Mouse (Mus musculus) heart, adult 9 months (tissue): ENCODE data around the gene Rbm18.

ENCODE experiments used
- DNase-seq, 2 experiments: peaks; one replicate each; pipeline ENCODE4 v3.0.0; 2022; ENCODE audit warnings: low spot score in 2 of 2

Gene Rbm18

GRCm38 (mm10) chr2:36104956-36105741 lies 31.4 kb downstream of the Rbm18 start, which contains the start of gene Lhx6:
Gene Lhx6, minus strand, starts transcription at chr2:36105408.
- DNase-seq = peak in 1 of 2 experiments; percentile 32

- DNase-seq = no peak
Measured at GRCm38 (mm10) chr2:36104436-36104955, 32.1 kb downstream of the Rbm18 start.

- DNase-seq = no peak
Measured at GRCm38 (mm10) chr2:36103555-36104367, 32.8 kb downstream of the Rbm18 start.

GRCm38 (mm10) chr2:36103069-36103554 lies 33.5 kb downstream of the Rbm18 start:
- DNase-seq = no peak

GRCm38 (mm10) chr2:36102559-36102946 lies 34.0 kb downstream of the Rbm18 start:
- no peak for DNase-seq

- DNase-seq = no peak
Measured at GRCm38 (mm10) chr2:36101866-36102558, 34.6 kb downstream of the Rbm18 start.

GRCm38 (mm10) chr2:36099739-36100138 lies 36.8 kb downstream of the Rbm18 start:
- no peak for DNase-seq

- DNase-seq = no peak
Measured at GRCm38 (mm10) chr2:36098021-36098420, 38.6 kb downstream of the Rbm18 start.

- DNase-seq = no peak
Measured at GRCm38 (mm10) chr2:36097129-36097815, 39.3 kb downstream of the Rbm18 start.

- DNase-seq = no peak
Measured at GRCm38 (mm10) chr2:36093914-36094475, 42.6 kb downstream of the Rbm18 start.

GRCm38 (mm10) chr2:36093301-36093700 lies 43.3 kb downstream of the Rbm18 start:
- no peak for DNase-seq

- DNase-seq = no peak
Measured at GRCm38 (mm10) chr2:36092748-36093147, 43.8 kb downstream of the Rbm18 start.

- DNase-seq = no peak
Measured at GRCm38 (mm10) chr2:36090853-36091741, 45.5 kb downstream of the Rbm18 start.

GRCm38 (mm10) chr2:36089190-36089589 lies 47.4 kb downstream of the Rbm18 start:
- DNase-seq = no peak

GRCm38 (mm10) chr2:36085041-36085440 lies 51.5 kb downstream of the Rbm18 start:
- DNase-seq = no peak

- no peak for DNase-seq
Measured at GRCm38 (mm10) chr2:36082802-36083580, 53.6 kb downstream of the Rbm18 start.

- no peak for DNase-seq
Measured at GRCm38 (mm10) chr2:36081446-36081845, 55.1 kb downstream of the Rbm18 start.

- no peak for DNase-seq
Measured at GRCm38 (mm10) chr2:36077160-36077761, 59.3 kb downstream of the Rbm18 start.

GRCm38 (mm10) chr2:36075210-36075609 lies 61.4 kb downstream of the Rbm18 start:
- DNase-seq = no peak
